Mouse (Mus musculus) ES-E14 (cell line): ENCODE data around the gene Nat8f2. TPM values are rescaled to one million over a fixed set of nuclear protein-coding genes. Genes with fewer than 3 reads are reported as not detected.
"Not testable (repeated sequence)": the region's sequence is repeated elsewhere in the genome, so short reads cannot be mapped to it uniquely, and the experiment has no call there.

Source experiments
- DNase-seq: peaks from one replicate; pipeline ENCODE4 v3.0.0-alpha.2; 2013; ENCODE audit warnings: low read depth, low spot score
- H3K27ac ChIP-seq: 2 replicates; pipeline ENCODE4 v1.5.1; 2012; ENCODE audit warnings: low read depth, mild to moderate bottlenecking, low read length, moderate library complexity, mixed read lengths; ENCODE audit not compliant: poor library complexity, insufficient read depth, severe bottlenecking
- H3K36me3 ChIP-seq: 2 replicates; pipeline ENCODE4 v1.6.1; 2012; ENCODE audit warnings: mild to moderate bottlenecking, low read length, moderate library complexity, mixed read lengths; ENCODE audit not compliant: control insufficient read depth, poor library complexity, insufficient read depth, severe bottlenecking
- H3K4me1 ChIP-seq, 2 experiments: fragments of 150-350 bp in 1 of 2; sonication (generic) in 1 of 2; 2 replicates each; pipeline ENCODE4 v1.6.1; 2012; ENCODE audit warnings: low read length in 2 of 2, mild to moderate bottlenecking in 1 of 2, mixed read lengths in 1 of 2; ENCODE audit not compliant: control insufficient read depth in 2 of 2, insufficient read depth in 2 of 2, poor library complexity in 1 of 2
- H3K4me3 ChIP-seq, 2 experiments: fragments of 150-350 bp in 1 of 2; sonication (generic) in 1 of 2; 2 replicates each; pipeline ENCODE4 v1.5.1; 2012; ENCODE audit warnings: low read length in 2 of 2, low read depth in 1 of 2, mild to moderate bottlenecking in 1 of 2, mixed read lengths in 1 of 2; ENCODE audit not compliant: insufficient read depth in 1 of 2, poor library complexity in 1 of 2, severe bottlenecking in 1 of 2
- H3K9ac ChIP-seq: 2 replicates; pipeline ENCODE4 v1.6.1; 2012; ENCODE audit warnings: low read depth, mild to moderate bottlenecking, low read length, mixed read lengths; ENCODE audit not compliant: poor library complexity, insufficient read depth, severe bottlenecking
- H3K9me3 ChIP-seq: fragments of 150-350 bp; sonication (generic); 2 replicates; pipeline ENCODE4 v1.6.1; 2012; ENCODE audit warnings: low read depth, mild to moderate bottlenecking, low read length; ENCODE audit not compliant: control insufficient read depth, insufficient read depth
- CHD2 ChIP-seq: IDR thresholded peaks from 2 replicates; pipeline ENCODE4 v1.6.1; 2014; ENCODE audit warnings: mild to moderate bottlenecking, low read depth, low read length, inconsistent platforms
- HCFC1 ChIP-seq: IDR thresholded peaks from 2 replicates; pipeline ENCODE4 v1.6.1; 2012; ENCODE audit warnings: low read length, inconsistent platforms, borderline replicate concordance; ENCODE audit not compliant: insufficient read depth
- MAFK ChIP-seq: IDR thresholded peaks from 2 replicates; pipeline ENCODE4 v1.6.1; 2014; ENCODE audit warnings: mild to moderate bottlenecking, low read depth, low read length, inconsistent platforms; ENCODE audit not compliant: insufficient read depth
- ZC3H11A ChIP-seq: IDR thresholded peaks from 2 replicates; pipeline ENCODE4 v1.6.1; 2012; ENCODE audit warnings: low read depth, mild to moderate bottlenecking, inconsistent platforms, low read length, borderline replicate concordance
- ZNF384 ChIP-seq: IDR thresholded peaks from 2 replicates; pipeline ENCODE4 v1.6.1; 2012; ENCODE audit warnings: low read depth, low read length, inconsistent platforms
- in situ Hi-C, 2 experiments: fragments of 600-800 bp; cut with MboI; formaldehyde crosslinking; loops; one replicate each; pipeline ENCODE4 v1.15.1; 2025; ENCODE audit warnings: low sequenced_read_pairs in 2 of 2, inconsistent platforms in 1 of 2; ENCODE audit not compliant: unreplicated experiment in 2 of 2
- total RNA-seq: library from RNA; depleted of rRNA; stranded (reverse); fragments of 300-350 nt; gene quantifications from 2 replicates; pipeline ENCODE4 v1.2.3, GENCODE M21; 2012

Nat8f2 gene
- total RNA-seq, 1 experiment = 1.0 TPM

- H3K9me3 ChIP-seq = no peaks in the 10 kb centered on the region
- no peak overlapping the region for H3K9ac ChIP-seq
- no peaks in the 10 kb centered on the region for H3K36me3 ChIP-seq
- TF ChIP-seq ZNF384 (no peak), MAFK (no peak), CHD2 (no peak), ZC3H11A (no peak), HCFC1 (no peak)
- H3K4me3 ChIP-seq = no peak overlapping the region
- in situ Hi-C loops = no loop called here
- no peaks in the 10 kb centered on the region for H3K4me1 ChIP-seq
- DNase-seq = no peak
- H3K27ac ChIP-seq = no peak overlapping the region
Observed at GRCm38 (mm10) chr6:85839982-85840381, 29.0 kb downstream of the Nat8f2 start.

DNA sequence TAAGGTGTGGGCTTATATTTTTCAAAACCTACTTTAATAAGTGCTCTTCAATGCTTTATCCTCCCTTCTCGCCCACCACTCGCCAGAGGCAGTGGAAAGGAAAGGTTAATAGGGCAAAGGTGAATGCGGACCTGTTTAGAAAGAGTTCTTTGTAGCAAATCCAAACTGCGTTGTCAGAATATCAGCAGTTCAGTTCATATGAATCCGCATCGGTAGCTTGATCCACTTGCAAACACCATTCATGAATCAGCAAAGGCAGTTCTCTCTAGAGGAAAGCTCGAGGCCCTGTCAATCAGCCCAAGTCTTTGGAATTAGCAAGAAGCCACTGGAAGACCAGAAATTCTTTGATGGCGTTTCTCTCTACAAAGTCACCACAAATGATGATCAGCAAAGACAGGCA lies 30.3 kb downstream of the Nat8f2 start:
- TF ChIP-seq ZNF384 (no peak), MAFK (no peak), ZC3H11A (no peak), CHD2 (no peak), HCFC1 (no peak)
- no peaks in the 10 kb centered on the region for H3K36me3 ChIP-seq
- in situ Hi-C loops = no loop called here
- no peaks in the 10 kb centered on the region for H3K9me3 ChIP-seq
- H3K4me3 ChIP-seq = no peak overlapping the region
- no peaks in the 10 kb centered on the region for H3K4me1 ChIP-seq
- H3K27ac ChIP-seq = no peak overlapping the region
- no peak for DNase-seq
- no peak overlapping the region for H3K9ac ChIP-seq

DNA sequence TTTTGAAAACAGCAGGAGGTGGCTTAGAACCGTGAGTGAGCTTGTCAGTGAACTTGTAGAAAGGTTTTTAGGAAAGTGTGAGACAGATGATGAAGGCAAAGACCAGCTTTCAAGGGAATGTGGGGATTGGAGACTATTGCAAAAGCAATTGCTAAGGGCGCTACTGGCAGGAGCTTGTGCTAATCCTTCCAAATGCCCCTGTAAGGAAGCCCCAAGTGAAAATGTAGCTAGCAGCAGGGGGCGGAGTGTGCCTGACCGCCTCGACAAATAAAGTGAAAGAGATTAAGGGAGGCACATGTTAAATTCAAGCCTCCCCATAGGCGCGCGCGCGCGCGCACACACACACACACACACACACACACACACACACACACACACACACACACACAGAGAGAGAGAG lies 31.7 kb downstream of the Nat8f2 start:
- in situ Hi-C loops, DNase-seq, H3K9ac ChIP-seq, H3K4me1 ChIP-seq, H3K4me3 ChIP-seq, H3K27ac ChIP-seq, H3K36me3 ChIP-seq, H3K9me3 ChIP-seq: not testable (repeated sequence)

GRCm38 (mm10) chr6:85836827-85837226 lies 32.1 kb downstream of the Nat8f2 start:
- in situ Hi-C loops, H3K36me3 ChIP-seq, H3K27ac ChIP-seq, H3K4me1 ChIP-seq, H3K9me3 ChIP-seq, DNase-seq, H3K4me3 ChIP-seq, H3K9ac ChIP-seq: not testable (repeated sequence)

- in situ Hi-C loops, H3K27ac ChIP-seq, H3K9me3 ChIP-seq: not testable (repeated sequence)
Observed at GRCm38 (mm10) chr6:85836098-85836497, 32.9 kb downstream of the Nat8f2 start.

GRCm38 (mm10) chr6:85835104-85835503 lies 33.9 kb downstream of the Nat8f2 start:
- H3K9me3 ChIP-seq, H3K27ac ChIP-seq, in situ Hi-C loops, H3K4me3 ChIP-seq, H3K36me3 ChIP-seq, DNase-seq, H3K9ac ChIP-seq, H3K4me1 ChIP-seq: not testable (repeated sequence)

More at GRCm38 (mm10) chr6:85836098-85836497, 32.9 kb downstream of the Nat8f2 start:
- not testable (repeated sequence) for H3K4me3 ChIP-seq, H3K36me3 ChIP-seq, H3K9ac ChIP-seq, DNase-seq, H3K4me1 ChIP-seq

- H3K36me3 ChIP-seq, in situ Hi-C loops, H3K27ac ChIP-seq, H3K4me1 ChIP-seq, DNase-seq, H3K4me3 ChIP-seq, H3K9ac ChIP-seq, H3K9me3 ChIP-seq: not testable (repeated sequence)
Observed at GRCm38 (mm10) chr6:85834504-85835100, 34.4 kb downstream of the Nat8f2 start.
